Mouse (Mus musculus) neural tube, embryonic 15.5 days (tissue): ENCODE results near the gene Cnga1. TPM values are rescaled to one million over a fixed set of nuclear protein-coding genes. Genes with fewer than 3 reads are reported as not detected.
"Not testable (repeated sequence)": the region's sequence is repeated elsewhere in the genome, so short reads cannot be mapped to it uniquely, and the experiment has no call there.

Source experiments
- ATAC-seq: fragments of 200-750 bp; cut with Nextera tagmentation; 2 replicates; pipeline ENCODE4 v1.8.0; 2017; ENCODE audit warnings: mild to moderate bottlenecking, moderate TSS enrichment, moderate library complexity; ENCODE audit not compliant: low FRiP score
- H3K27ac ChIP-seq: fragments of 300-500 bp; sonication (generic); replicated peaks from 2 replicates; pipeline ENCODE4 v1.5.1; 2015; ENCODE audit warnings: mild to moderate bottlenecking, inconsistent platforms
- H3K27me3 ChIP-seq: fragments of 300-500 bp; sonication (generic); replicated peaks from 2 replicates; pipeline ENCODE4 v1.6.1; 2015; ENCODE audit warnings: inconsistent platforms
- H3K36me3 ChIP-seq: fragments of 300-500 bp; sonication (generic); 2 replicates; pipeline ENCODE4 v1.6.1; 2015; ENCODE audit warnings: inconsistent platforms
- H3K4me1 ChIP-seq: fragments of 300-500 bp; sonication (generic); 2 replicates; pipeline ENCODE4 v1.6.1; 2015; ENCODE audit warnings: inconsistent platforms
- H3K4me2 ChIP-seq: fragments of 300-500 bp; sonication (generic); 2 replicates; pipeline ENCODE4 v1.6.1; 2015; ENCODE audit warnings: inconsistent platforms, mild to moderate bottlenecking, moderate library complexity
- H3K4me3 ChIP-seq: fragments of 300-500 bp; sonication (generic); replicated peaks from 2 replicates; pipeline ENCODE4 v1.5.1; 2015; ENCODE audit warnings: mild to moderate bottlenecking, inconsistent platforms
- H3K9ac ChIP-seq: fragments of 300-500 bp; sonication (generic); replicated peaks from 2 replicates; pipeline ENCODE4 v1.6.1; 2015; ENCODE audit warnings: mild to moderate bottlenecking, inconsistent platforms
- H3K9me3 ChIP-seq: fragments of 300-500 bp; sonication (generic); replicated peaks from 2 replicates; pipeline ENCODE4 v1.6.1; 2016; ENCODE audit warnings: inconsistent platforms
- WGBS: fragments of 180-500 bp; shearing (Covaris S2); methylation state at CpG from one replicate; pipeline ENCODE4 v1.1.7; 2015; ENCODE audit warnings: mixed read lengths; 5-methylcytosine and 5-hydroxymethylcytosine counted together
- polyA plus RNA-seq: library from polyadenylated mRNA; unstranded; fragments of >200 nt; fragmentation: Nextera tagmentation; extraction: Ambion mirVana; gene quantifications from 2 replicates; pipeline ENCODE4 v1.2.1, GENCODE M21; 2015

The Cnga1 gene
- polyA plus RNA-seq, 1 experiment from 2014 or later, result 0.09 TPM

GRCm38 (mm10) chr5:72579599-72579998 is 64.5 kb downstream of the Cnga1 start:
- ATAC-seq, result peak; percentile 32; the same call in 1 of the 2 replicates
- Histone ChIP-seq H3K4me3 (0 out of 2 replicates have a peak overlapping the region, but pooled peaks have one; percentile 41), H3K4me2 (peak overlapping the region; percentile 68)
- H3K4me1 ChIP-seq, H3K9me3 ChIP-seq, H3K27me3 ChIP-seq, H3K36me3 ChIP-seq, H3K9ac ChIP-seq, H3K27ac ChIP-seq: not testable (repeated sequence)
- WGBS, result 24% methylated on average over 10 of the region's 10 CpGs

- Histone ChIP-seq H3K9me3 (no peaks in the 10 kb centered on the region), H3K4me2 (no peak overlapping the region), H3K27me3 (no peaks in the 10 kb centered on the region), H3K36me3 (no peaks in the 10 kb centered on the region), H3K4me3 (no peak overlapping the region), H3K27ac (no peak overlapping the region), H3K4me1 (no peaks in the 10 kb centered on the region), H3K9ac (no peak overlapping the region)
- ATAC-seq, result no peak
- 87% methylated on average over 5 of the region's 5 CpGs for WGBS
Measured at GRCm38 (mm10) chr5:72565621-72566020, 78.5 kb downstream of the Cnga1 start.

- H3K4me2 ChIP-seq, H3K4me1 ChIP-seq, H3K9ac ChIP-seq, H3K36me3 ChIP-seq, H3K27me3 ChIP-seq, H3K9me3 ChIP-seq, ATAC-seq, H3K27ac ChIP-seq, H3K4me3 ChIP-seq: not testable (repeated sequence)
- 91% methylated on average over 2 of the region's 2 CpGs for WGBS
Measured at GRCm38 (mm10) chr5:72563183-72563582, 80.9 kb downstream of the Cnga1 start.

- Histone ChIP-seq H3K4me2 (no peak overlapping the region), H3K27me3 (no peaks in the 10 kb centered on the region), H3K9me3 (no peaks in the 10 kb centered on the region), H3K27ac (no peak overlapping the region), H3K36me3 (no peaks in the 10 kb centered on the region), H3K4me3 (no peak overlapping the region), H3K4me1 (peaks cover 17% of the 10 kb centered on the region), H3K9ac (no peak overlapping the region)
- WGBS, result 81% methylated on average over 3 of the region's 3 CpGs
- ATAC-seq, result no peak
Measured at GRCm38 (mm10) chr5:72560976-72561628, 83.0 kb downstream of the Cnga1 start.

GRCm38 (mm10) chr5:72559544-72560049 is 84.5 kb downstream of the Cnga1 start, which contains the start of gene Nfxl1:
TSS of gene Nfxl1 (minus strand) at chr5:72559684.
- peak within 1 kb of the TSS; percentile 89 for H3K4me2 ChIP-seq
- peak within 1 kb of the TSS; percentile 96 for H3K4me3 ChIP-seq
- ATAC-seq, result peak; percentile 96
- peaks cover 17% of the 10 kb centered on the region for H3K4me1 ChIP-seq
- WGBS, result under 1% methylated on average over 42 of the region's 42 CpGs
- H3K27ac ChIP-seq, result peak within 1 kb of the TSS; percentile 82
- no peaks in the 10 kb centered on the region for H3K36me3 ChIP-seq
- H3K9me3 ChIP-seq, result no peaks in the 10 kb centered on the region
- no peaks in the 10 kb centered on the region for H3K27me3 ChIP-seq
- peak within 1 kb of the TSS; percentile 90 for H3K9ac ChIP-seq

GRCm38 (mm10) chr5:72558716-72559526 is 85.2 kb downstream of the Cnga1 start:
- no peaks in the 10 kb centered on the region for H3K36me3 ChIP-seq
- H3K4me1 ChIP-seq, result peaks cover 17% of the 10 kb centered on the region
- peak overlapping the region; percentile 96 for H3K4me3 ChIP-seq
- H3K9me3 ChIP-seq, result no peaks in the 10 kb centered on the region
- WGBS, result 2% methylated on average over 57 of the region's 57 CpGs
- no peaks in the 10 kb centered on the region for H3K27me3 ChIP-seq
- H3K4me2 ChIP-seq, result peak overlapping the region; percentile 89
- H3K27ac ChIP-seq, result peak overlapping the region; percentile 82
- peak; percentile 81 for ATAC-seq
- H3K9ac ChIP-seq, result peak overlapping the region; percentile 90

- ATAC-seq, result no peak
- Histone ChIP-seq H3K36me3 (no peaks in the 10 kb centered on the region), H3K9ac (no peak overlapping the region), H3K4me2 (no peak overlapping the region), H3K27me3 (no peaks in the 10 kb centered on the region), H3K9me3 (no peaks in the 10 kb centered on the region), H3K4me3 (no peak overlapping the region), H3K4me1 (peaks cover 17% of the 10 kb centered on the region), H3K27ac (no peak overlapping the region)
- 87% methylated on average over 3 of the region's 3 CpGs for WGBS
Measured at GRCm38 (mm10) chr5:72556245-72556644, 87.8 kb downstream of the Cnga1 start.

Other genes starting within 250 kb of the Cnga1 start
- gene Corin, start 139.8 kb downstream of the Cnga1 start, polyA plus RNA-seq, result 1.1 and 1.6 TPM in 2 replicates
- 10.7 and 12.5 TPM in 2 replicates for gene Nfxl1, start 84.6 kb downstream of the Cnga1 start, polyA plus RNA-seq
- gene Zar1, start 63.0 kb downstream of the Cnga1 start, polyA plus RNA-seq, result 5.4 and 6.6 TPM in 2 replicates
- gene Gm5868, start 56.7 kb downstream of the Cnga1 start, polyA plus RNA-seq, result 6.9 and 8.5 TPM in 2 replicates
- gene Nipal1, start 3.5 kb upstream of the Cnga1 start, polyA plus RNA-seq, result 0.52 and 4.1 TPM in 2 replicates
- gene Txk, start 108.5 kb upstream of the Cnga1 start, polyA plus RNA-seq, result 0.13 and 2.5 TPM in 2 replicates
- gene Tec, start 224.2 kb upstream of the Cnga1 start, polyA plus RNA-seq, result 8.8 and 11.5 TPM in 2 replicates